Mouse (Mus musculus): ENCODE data around the gene Ddx39b.
A peak's percentile ranks its signal among the peaks of the same experiment; 100 is the strongest.

Gene Ddx39b

DNA sequence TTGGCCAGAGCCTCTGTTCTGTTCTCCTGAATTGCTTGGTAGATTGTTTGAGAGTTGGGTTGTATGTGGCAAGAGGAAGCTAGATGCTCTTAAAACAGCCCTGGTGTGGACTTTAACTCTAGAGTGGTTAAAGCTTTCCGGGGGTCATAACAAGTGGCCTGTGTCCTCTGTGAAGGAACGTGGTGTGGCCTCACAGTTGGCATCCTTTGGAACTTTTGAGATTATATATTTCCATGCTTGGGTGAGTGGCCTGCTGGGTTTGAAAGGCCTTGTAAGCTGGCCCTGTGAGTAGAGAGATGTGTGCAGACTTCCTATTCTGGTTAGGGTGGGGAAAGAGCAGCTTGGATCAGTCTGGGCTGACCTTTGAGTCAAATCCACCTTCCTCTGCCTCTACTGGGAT is 3.5 kb downstream of the Ddx39b start:
- DNase-seq (ENCODE audit: low spot score in 2 of 2): no peak

DNA sequence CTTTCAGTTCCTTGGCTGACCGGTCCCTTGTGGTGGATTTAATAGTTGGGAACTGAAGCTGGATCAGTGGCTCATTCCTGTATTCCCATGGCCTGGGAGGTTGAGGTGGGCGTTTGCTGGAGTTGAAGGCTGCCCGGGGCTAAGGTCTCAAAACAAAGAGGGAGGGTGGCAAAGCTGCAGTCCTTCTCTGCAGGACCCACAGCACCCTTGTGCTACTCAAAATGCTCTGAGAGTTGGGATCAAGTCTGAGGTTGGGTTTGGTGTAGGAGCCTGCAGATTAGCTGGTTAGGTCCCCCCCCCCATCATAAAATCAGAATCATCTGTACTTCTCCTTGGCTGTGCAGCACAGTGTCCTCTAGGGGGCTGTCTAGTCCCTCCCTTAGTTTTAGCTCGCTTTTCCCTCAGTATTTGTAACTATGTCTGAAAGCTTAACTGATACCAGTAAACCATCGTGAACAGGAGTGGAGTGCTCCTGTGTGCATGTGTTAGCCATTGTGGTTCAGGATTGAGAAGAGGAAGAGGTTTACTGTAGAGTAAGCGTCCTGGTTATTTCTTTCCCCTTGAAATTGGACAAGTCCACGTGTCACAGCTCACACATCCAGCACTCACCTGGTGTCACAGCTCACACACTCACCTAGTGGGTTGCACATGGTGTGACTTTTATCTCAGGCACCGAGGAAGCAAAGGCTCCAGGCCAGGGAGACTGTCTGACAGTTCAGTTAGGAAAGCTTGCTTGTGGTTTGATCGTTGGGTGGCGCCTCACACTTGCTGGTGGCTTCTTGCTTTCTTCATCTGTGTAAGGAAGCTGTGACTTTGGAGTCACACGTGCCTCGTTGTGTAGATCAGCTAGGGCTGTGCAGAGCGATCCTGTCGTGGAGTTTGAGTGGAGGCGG is 4.4 kb downstream of the Ddx39b start:
- no peak for DNase-seq (ENCODE audit: low spot score in 2 of 2)

- DNase-seq (ENCODE audit: low spot score in 2 of 2): no peak
Observed at GRCm38 (mm10) chr17:35247144-35247543, 5.6 kb downstream of the Ddx39b start.

- no peak for DNase-seq (ENCODE audit: low spot score in 2 of 2)
Observed at GRCm38 (mm10) chr17:35248986-35249385, 7.4 kb downstream of the Ddx39b start.

DNA sequence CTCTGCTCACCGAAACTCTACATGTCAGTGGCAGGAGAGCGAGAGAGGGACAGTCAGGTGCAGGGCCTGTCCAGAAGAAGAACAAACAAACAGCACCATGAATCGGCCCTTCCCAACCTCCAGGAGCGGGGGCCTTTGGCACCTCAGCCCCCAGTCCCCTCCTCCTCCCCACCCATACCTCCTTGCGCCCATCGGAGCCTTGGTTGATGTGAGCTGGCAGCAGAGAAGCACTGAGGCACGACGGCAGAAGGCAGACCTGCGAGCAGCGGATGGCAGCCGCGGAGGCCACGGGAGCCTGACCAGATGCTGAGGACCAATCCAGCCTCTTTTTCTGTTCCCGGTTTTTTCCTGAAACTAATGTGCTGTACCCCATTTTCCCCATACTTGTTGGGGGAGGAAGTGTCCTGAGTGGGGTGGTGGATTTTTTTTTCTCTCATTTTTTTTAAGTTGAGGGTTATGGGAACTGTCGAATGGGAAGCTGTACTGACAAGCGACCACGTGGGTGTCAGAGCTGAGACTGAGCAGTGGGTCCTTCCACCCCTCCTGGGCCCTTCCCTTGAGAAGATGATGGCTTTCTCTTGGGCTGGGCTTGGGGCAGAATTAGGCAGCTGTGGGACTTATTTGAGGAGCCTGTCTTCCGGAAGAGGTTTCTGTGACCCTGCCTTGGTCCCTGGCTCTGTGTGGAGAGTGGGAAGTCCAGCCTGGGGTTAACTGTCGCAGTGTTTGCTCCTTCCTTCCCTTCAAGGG is 8.1 kb downstream of the Ddx39b start:
- no peak for DNase-seq (ENCODE audit: low spot score in 2 of 2)

DNA sequence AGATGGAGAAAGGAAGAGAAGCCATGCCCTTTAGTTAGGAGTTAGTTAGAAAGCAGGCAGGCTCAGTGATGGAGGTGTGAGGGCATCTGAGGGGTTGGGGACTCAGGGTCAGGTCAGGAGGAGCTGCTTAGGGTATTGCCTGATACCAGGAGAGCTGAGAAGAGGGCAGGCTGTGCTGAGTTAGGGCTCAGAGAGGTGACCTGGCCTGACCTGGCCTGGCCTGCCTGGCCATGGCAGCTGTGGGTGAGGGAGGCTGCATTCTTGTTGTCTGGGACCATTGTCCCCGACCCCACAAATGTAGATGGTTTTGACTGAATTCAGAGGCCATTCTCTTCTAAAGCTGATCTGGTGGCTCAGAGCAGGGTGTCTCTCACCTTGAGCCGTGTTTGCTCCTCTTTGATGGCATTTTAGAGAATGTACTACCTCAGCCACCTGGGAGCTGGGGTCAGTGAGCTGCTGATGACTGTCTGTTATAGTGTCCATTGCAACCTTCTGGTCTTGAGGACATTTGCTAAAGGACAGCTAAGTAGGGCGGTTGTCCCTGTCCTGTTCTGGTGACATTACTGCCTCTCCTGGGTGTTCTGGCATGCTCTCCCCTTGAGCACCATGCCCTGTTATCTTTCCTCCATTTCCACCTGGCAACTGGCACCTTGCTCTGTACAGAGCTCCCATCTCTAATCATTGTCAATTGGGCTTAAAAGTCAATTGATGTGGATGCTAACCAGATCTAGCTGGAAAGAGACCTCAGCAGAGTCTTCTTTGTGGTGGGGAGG is 9.0 kb downstream of the Ddx39b start:
- DNase-seq (ENCODE audit: low spot score in 2 of 2): no peak

DNA sequence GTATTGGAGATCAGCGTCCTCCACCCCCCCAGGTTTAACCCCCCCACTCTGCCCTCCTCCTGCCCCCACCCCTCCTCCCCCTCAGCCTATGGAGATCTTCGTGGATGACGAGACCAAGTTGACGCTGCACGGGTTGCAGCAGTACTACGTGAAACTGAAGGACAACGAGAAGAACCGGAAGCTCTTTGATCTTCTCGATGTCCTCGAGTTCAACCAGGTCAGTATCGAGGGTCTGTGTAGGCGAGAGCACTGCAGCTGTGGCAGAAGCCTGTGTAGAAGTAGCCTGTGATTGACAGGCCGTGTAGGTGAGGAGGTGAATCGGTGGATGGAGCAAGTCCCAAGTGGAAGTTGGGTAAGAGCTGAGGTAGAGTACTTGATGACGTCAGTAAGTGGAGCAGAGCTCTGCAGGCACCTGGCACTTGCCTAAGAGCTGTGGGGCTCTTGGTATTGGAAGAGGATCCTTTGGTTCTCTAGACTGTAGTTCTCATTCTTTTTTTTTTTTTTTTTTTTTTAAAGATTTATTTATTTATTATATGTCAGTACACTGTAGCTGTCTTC is 9.7 kb downstream of the Ddx39b start:
- DNase-seq (ENCODE audit: low spot score in 2 of 2): no peak

DNA sequence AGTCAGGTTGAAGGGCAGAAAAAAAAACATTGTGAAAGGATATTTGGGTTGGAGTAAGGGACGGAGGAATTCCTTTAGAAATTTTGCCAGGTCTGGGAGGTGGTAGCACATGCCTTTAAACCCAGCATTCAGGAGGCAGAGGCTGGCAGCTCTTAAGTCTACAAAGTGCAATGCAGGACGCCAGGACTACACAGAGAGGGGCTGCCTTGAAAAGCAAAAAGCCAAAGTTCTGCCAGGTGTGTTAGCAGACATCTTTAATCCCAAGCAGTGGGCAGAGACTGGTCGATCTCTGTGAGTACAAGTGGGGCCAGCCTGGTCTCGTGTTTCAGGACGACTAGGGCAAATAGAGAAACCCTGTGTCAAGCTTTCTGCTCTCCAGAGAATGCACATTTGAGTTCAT is 10.4 kb downstream of the Ddx39b start:
- DNase-seq (ENCODE audit: low spot score in 2 of 2): no peak

DNA sequence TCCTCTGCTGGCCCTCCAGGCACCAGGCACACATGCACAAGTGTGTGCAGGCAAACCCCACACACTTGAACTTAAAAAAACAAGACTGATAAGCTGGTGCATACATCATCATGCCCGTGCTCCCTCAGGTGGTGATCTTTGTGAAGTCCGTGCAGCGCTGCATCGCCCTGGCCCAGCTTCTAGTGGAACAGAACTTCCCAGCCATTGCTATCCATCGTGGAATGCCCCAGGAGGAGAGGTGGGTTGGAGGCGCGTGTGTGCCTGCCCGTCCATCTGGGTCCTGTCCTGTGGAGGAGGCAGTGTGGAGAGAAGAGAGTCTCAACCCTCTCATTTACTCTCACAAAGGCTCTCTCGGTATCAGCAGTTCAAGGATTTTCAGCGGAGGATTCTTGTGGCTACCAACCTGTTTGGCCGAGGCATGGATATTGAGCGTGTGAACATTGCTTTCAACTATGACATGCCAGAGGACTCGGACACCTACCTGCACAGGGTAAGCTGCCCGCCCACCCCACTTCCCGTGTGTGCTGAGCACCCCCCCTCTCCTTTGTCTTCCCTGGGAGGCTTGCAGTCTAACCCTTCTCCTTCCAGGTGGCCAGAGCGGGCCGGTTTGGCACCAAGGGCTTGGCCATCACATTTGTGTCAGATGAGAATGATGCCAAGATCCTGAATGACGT is 11.2 kb downstream of the Ddx39b start:
- no peak for DNase-seq (ENCODE audit: low spot score in 2 of 2)

DNA sequence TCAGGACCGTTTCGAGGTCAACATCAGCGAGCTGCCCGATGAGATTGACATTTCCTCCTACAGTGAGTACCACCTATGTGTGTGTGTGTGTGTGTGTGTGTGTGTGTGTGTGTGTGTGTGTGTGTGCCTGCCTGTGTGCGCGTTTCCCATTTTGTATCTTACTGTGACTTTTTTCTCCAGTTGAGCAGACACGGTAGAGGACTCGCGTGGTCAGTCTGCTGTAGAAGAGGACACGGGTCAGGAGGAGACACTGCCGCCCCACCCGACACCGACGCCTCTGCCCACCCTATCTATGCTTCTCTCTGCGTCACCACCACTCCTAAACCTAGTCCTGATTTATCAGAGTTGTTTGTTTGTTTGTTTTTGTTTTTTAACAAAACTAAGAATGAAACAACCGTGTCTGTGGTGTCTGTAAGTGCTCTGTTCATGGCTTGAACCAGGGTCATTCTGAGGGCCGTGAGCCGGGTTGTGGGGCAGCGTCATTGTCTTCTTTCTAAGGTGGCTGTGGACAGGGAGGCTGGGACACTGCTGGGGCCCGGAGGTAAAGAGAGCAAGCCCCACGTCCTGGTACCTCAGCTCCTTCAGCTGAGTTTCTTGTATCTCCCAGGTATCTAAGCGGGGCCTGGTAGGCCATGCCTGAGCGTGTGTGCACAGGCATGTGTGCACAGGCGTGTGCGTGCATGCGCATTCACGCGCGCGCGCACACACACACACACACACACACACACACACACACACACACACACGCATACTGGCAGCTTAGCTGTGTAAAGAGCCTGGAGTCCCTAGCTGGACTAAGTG is 11.9 kb downstream of the Ddx39b start:
- no peak for DNase-seq (ENCODE audit: low spot score in 2 of 2)

DNA sequence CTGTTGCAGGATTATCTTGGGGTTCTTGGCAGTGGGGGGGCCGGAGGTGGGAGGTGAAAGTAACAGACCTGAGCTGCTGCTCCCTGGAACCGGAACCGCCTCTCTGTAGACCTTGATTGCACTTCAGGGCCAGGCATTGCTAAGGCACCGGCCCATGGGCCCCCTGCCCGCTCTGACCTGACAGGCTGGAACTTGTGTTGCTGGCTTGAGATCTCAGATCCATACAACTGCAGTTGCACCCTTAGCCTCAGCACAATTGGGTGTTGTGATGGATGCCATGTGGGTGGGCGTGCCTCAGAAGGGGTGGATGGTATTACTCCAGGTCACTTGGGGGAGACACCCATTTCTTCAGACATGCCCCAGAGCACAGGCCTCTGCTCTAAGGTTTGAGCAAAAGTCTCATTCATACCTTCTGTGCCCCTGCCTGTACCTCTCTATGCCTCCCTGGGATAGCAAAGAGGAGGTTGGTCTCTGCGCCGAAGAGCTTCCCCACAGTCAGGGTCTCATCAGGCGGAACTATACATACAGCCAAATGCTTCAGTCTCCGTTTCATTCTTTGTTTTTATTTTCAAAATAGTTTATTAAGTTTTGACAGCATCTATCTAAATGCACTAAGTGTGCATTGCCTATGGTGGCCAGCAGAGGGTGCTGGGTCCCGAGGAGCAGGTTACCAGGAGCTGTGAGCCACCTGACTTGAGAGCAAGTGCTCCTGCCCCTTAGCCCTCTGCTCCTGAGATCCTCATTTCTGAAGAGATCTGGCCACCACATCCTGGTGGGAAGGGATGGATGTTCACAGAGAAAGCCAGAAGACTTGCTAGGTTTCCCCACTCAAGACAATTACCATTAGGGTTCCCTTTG is 12.9 kb downstream of the Ddx39b start:
- DNase-seq (ENCODE audit: low spot score in 2 of 2): no peak

- DNase-seq (ENCODE audit: low spot score in 2 of 2): no peak
Observed at GRCm38 (mm10) chr17:35255301-35255700, 13.8 kb downstream of the Ddx39b start.

- DNase-seq (ENCODE audit: low spot score in 2 of 2): no peak
Observed at GRCm38 (mm10) chr17:35255704-35256103, 14.2 kb downstream of the Ddx39b start.

GRCm38 (mm10) chr17:35257378-35257777 is 15.8 kb downstream of the Ddx39b start:
- DNase-seq (ENCODE audit: low spot score in 2 of 2): no peak

DNA sequence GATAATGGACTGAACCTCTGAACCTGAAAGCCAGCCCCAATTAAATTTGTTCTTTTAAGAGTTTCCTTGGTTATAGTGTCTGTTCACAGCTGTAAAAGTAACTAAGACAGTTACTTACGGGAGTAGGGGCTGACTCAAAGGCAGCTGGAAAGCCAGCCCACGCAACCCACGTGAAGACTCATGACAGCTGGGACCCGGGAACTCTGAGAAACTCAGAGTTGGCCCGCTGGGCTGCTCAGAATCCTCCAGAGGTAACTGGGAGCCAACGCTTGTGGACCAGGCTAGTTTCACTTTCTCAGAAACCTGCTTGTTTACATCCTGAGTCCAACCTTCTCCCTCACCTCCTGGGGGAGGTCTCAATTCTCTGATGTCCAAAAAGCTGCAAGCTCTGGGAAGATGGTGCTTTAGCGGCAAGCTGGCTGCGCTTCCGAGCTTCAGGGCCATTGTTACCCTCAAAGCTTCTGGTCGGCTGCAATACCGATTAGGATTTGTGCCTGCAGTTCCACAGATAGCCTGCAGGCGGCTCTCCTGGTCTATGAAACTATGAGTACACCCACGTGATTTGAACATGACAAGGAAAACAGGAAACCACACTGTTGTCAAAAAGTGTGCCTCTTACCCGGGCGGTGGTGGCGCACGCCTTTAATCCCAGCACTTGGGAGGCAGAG is 16.4 kb downstream of the Ddx39b start:
- DNase-seq (ENCODE audit: low spot score in 2 of 2): peak; percentile 96 to 98

- DNase-seq (ENCODE audit: low spot score in 2 of 2): peak; percentile 81 to 88
Observed at GRCm38 (mm10) chr17:35258492-35259478, 17.2 kb downstream of the Ddx39b start.

DNA sequence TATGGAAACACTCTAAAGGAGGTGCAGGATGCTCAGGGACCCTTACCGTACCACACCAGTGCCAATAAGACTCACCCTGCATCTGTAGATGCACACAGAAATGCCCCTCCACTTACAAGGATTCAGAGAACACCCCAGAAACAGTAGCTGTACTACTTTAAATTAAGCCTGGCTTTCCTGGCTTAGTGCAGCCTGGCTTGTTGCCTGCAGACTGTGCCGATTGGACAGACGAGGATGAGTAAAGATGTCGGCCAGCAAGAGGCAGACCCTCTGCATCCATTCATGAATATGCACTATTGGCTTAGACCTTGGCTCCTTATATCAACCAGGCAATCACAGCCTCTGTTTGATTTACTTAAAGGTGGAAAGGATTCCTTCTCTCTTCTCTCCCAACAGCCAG is 18.1 kb downstream of the Ddx39b start:
- DNase-seq (ENCODE audit: low spot score in 2 of 2): no peak

DNA sequence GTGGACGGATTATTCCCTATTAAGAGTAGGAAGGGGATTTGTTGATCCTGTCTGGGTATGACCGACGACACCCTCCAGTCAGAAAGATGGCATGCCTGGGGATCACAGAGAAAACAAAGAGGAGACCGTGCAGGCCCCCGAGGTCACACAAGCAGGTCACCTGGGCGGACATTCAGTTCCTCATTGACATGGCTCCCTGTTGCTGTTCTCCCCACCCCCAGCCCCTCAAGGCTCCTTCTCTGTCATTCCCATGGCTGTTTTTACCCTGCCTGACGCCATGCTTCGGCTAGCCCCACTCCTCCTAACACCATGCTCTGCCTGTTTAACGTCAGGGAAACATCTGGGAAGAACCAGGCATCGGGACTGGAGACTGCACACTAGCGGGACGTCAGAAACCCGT is 20.1 kb downstream of the Ddx39b start:
- no peak for DNase-seq (ENCODE audit: low spot score in 2 of 2)
